Mouse (Mus musculus) G1E (cell line): ENCODE results near the gene Mmrn1.

Experiments used
- CTCF ChIP-seq: IDR thresholded peaks from 2 replicates; pipeline ENCODE4 v1.5.1; 2012; ENCODE audit warnings: low read depth, low read length, inconsistent platforms, mixed read lengths
- TAL1 ChIP-seq: conservative IDR thresholded peaks from 2 replicates; pipeline ENCODE4 v1.6.1; 2012; ENCODE audit warnings: low read depth, low read length, inconsistent platforms, mixed read lengths

DNA sequence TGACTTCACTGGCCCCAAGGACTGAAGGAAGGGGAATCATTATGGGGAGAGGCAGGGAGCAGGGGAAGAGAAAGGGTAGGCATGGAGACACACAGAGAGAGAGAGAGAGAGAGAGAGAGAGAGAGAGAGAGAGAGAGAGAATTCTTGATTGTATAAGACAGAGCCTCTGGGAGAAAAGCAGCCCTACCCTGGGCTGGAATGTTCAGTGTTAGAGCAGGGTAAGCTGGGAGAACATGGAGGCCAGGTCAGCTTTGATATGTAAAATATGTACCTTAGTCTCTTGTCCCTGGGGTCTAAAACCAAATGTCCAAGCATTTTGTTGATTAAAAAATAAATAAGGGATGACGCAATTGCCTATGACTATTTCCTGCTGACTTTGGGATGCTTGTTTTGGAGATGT lies 67.6 kb downstream of the Mmrn1 start:
- TF ChIP-seq CTCF: no peak
- no peak for TF ChIP-seq TAL1
